Mouse (Mus musculus): ENCODE measurements at regions not wholly inside any gene's neighbourhood (a gene's known extent, or its start where the extent isn't known, plus 50 kb on each side); places are given as distances from the start of the nearest gene placed in this dataset.
A peak's percentile ranks its signal among the peaks of the same experiment; 100 is the strongest.

GRCm38 (mm10) chr14:92316773-92317172 is 1573.7 kb downstream of the Pcdh9 start:
- DNase-seq (ENCODE audit: low spot score in 2 of 2), result peak; percentile 14 to 82
- intact Hi-C loops (cut with DNase I), result loop anchor here (2.0 to 10.0 kb wide), 3 partner anchors 301 to 1578 kb away; partner anchors contain the start of gene Pcdh9

- DNase-seq (ENCODE audit: low spot score in 2 of 2), result no peak
- intact Hi-C loops (cut with DNase I), result no loop called here
These were observed 1586.5 kb downstream of the Pcdh9 start for GRCm38 (mm10) chr14:92303940-92304339.

- intact Hi-C loops (cut with DNase I), result no loop called here
- DNase-seq (ENCODE audit: low spot score in 2 of 2), result peak in 1 of 2 experiments; percentile 58
These were observed 1619.3 kb downstream of the Pcdh9 start for GRCm38 (mm10) chr14:92271200-92271599.

- intact Hi-C loops (cut with DNase I), result no loop called here
- no peak for DNase-seq (ENCODE audit: low spot score in 2 of 2)
These were observed 1667.7 kb downstream of the Pcdh9 start for GRCm38 (mm10) chr14:92222746-92223145.

Data from left cerebral cortex, postnatal 25 days (tissue).